Mouse (Mus musculus) kidney, embryonic 15.5 days (tissue): ENCODE measurements at regions not wholly inside any gene's neighbourhood (a gene's known extent, or its start where the extent isn't known, plus 50 kb on each side); places are given as distances from the start of the nearest gene placed in this dataset.

Experiments used
- ATAC-seq: fragments of 200-750 bp; cut with Nextera tagmentation; replicated peaks from 2 replicates; pipeline ENCODE4 v1.8.0; 2017; ENCODE audit warnings: moderate TSS enrichment; ENCODE audit not compliant: low FRiP score
- H3K27ac ChIP-seq: fragments of 300-500 bp; sonication (generic); 2 replicates; pipeline ENCODE4 v1.5.1; 2015; ENCODE audit warnings: mild to moderate bottlenecking, inconsistent platforms
- H3K27me3 ChIP-seq: fragments of 300-500 bp; sonication (generic); 2 replicates; pipeline ENCODE4 v1.6.1; 2015; ENCODE audit warnings: inconsistent platforms
- H3K36me3 ChIP-seq: fragments of 300-500 bp; sonication (generic); 2 replicates; pipeline ENCODE4 v1.6.1; 2015; ENCODE audit warnings: inconsistent platforms
- H3K4me1 ChIP-seq: fragments of 300-500 bp; sonication (generic); 2 replicates; pipeline ENCODE4 v1.6.1; 2015; ENCODE audit warnings: inconsistent platforms
- H3K4me2 ChIP-seq: fragments of 300-500 bp; sonication (generic); 2 replicates; pipeline ENCODE4 v1.6.1; 2015; ENCODE audit warnings: moderate library complexity, mild to moderate bottlenecking, inconsistent platforms
- H3K4me3 ChIP-seq: fragments of 300-500 bp; sonication (generic); replicated peaks from 2 replicates; pipeline ENCODE4 v1.5.1; 2015; ENCODE audit warnings: mild to moderate bottlenecking, inconsistent platforms
- H3K9ac ChIP-seq: fragments of 300-500 bp; sonication (generic); 2 replicates; pipeline ENCODE4 v1.6.1; 2015; ENCODE audit warnings: mild to moderate bottlenecking, inconsistent platforms
- H3K9me3 ChIP-seq: fragments of 300-500 bp; sonication (generic); replicated peaks from 2 replicates; pipeline ENCODE4 v1.6.1; 2016; ENCODE audit warnings: inconsistent platforms
- WGBS: fragments of 180-500 bp; shearing (Covaris S2); methylation state at CpG from one replicate; pipeline ENCODE4 v1.1.7; 2015; ENCODE audit warnings: mixed read lengths; 5-methylcytosine and 5-hydroxymethylcytosine counted together

DNA sequence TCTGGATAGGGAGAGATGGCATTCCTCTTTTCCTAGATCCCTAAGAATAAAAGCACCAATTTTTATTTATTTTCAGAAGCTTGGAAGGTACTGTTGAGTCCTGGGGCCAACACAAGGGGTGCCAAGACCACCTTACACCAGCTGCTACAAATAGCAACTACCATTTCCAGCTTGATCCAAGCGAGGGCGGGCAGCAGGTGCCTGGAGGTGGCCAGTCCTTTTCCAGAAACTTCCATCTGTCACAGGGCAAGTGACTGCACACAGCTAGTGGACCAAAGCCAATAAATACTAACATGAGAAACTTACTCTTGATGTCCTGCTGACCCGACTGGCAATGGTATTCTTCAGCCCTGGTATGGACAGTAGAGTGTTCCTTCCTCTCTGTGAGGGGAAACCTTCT lies 80.0 kb upstream of the Tmc1 start:
- Histone ChIP-seq H3K4me1 (peaks cover 26% of the 10 kb centered on the region), H3K4me3 (no peak overlapping the region), H3K27ac (no peak overlapping the region), H3K9me3 (no peaks in the 10 kb centered on the region), H3K4me2 (no peak overlapping the region), H3K27me3 (no peaks in the 10 kb centered on the region), H3K36me3 (no peaks in the 10 kb centered on the region), H3K9ac (no peak overlapping the region)
- WGBS: 86% methylated on average over 3 of the region's 3 CpGs
- no peak for ATAC-seq

DNA sequence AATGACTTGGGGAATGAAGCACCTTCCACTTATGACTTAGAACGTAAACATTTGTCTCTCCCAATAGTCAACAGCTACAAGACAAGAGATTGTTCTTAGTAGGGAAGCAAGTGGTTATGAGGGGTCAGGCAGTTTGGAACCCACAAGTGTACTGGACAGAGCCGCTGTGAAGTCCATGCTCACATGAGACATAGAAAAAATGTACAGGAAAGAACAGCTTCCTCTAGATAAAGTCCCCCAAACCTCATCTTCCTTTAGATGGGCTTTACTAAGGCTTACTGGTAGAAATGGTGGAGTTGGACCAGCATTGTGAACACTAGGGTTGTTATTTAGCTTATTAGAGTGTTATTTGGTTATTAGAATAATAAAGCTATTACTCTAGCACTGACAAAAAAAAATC lies 78.6 kb upstream of the Tmc1 start:
- H3K9ac ChIP-seq: no peak overlapping the region
- peaks cover 24% of the 10 kb centered on the region for H3K4me1 ChIP-seq
- no peak overlapping the region for H3K4me2 ChIP-seq
- H3K27me3 ChIP-seq: no peaks in the 10 kb centered on the region
- H3K27ac ChIP-seq: no peak overlapping the region
- no peak overlapping the region for H3K4me3 ChIP-seq
- H3K36me3 ChIP-seq: no peaks in the 10 kb centered on the region
- no peak for ATAC-seq
- H3K9me3 ChIP-seq: no peaks in the 10 kb centered on the region
- 79% methylated on average over 2 of the region's 2 CpGs for WGBS

DNA sequence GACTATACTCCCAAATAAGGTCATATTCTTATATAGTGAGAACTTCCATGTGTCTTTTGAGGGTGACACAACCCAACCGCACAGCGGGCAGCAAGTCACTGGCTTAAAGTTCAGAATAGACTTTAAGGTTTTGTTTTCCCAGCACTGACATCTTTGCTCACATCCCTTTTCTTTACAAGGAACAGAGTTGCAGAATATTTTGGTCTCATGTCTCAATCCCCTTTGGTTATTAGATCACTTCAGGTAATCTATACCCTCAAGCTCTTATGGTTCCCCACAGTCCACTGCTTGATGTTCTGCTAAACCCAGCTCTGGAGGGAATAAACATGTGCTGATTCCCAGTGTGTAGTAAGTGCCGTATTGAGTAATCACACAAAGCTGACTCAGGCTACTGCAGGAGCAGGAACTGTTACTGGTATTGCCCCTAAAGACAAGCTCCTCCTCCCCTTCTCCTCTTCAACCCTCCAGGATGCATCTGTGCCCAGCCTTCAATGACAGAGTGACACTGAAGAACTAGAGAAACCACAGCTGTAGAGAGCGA lies 77.8 kb upstream of the Tmc1 start:
- Histone ChIP-seq H3K4me1 (peaks cover 19% of the 10 kb centered on the region), H3K9me3 (no peaks in the 10 kb centered on the region), H3K9ac (no peak overlapping the region), H3K4me2 (no peak overlapping the region), H3K27me3 (no peaks in the 10 kb centered on the region), H3K27ac (no peak overlapping the region), H3K36me3 (no peaks in the 10 kb centered on the region), H3K4me3 (no peak overlapping the region)
- WGBS: 83% methylated on average over 4 of the region's 4 CpGs
- no peak for ATAC-seq

DNA sequence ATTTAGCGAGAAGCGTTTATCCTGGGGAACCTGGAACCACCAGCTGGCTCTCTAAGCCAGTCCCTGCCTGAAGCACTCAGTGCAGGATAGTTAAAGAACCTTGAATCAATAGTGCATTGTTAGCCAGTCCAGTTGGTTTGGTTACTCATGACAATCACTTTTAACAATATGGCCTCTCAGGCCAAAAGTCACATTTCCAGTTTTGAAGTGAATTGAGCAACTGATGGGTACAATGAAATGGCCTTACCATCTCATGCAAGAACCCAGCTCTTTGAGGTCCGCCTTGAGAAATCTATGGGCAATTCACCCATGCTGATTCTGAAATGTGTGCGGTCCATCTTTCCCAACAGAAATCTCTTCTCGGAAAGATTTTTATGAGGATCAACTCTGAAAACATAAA lies 77.0 kb upstream of the Tmc1 start:
- H3K36me3 ChIP-seq: no peaks in the 10 kb centered on the region
- H3K27ac ChIP-seq: no peak overlapping the region
- no peak overlapping the region for H3K4me3 ChIP-seq
- 85% methylated on average over 5 of the region's 5 CpGs for WGBS
- ATAC-seq: no peak
- H3K9ac ChIP-seq: no peak overlapping the region
- H3K27me3 ChIP-seq: no peaks in the 10 kb centered on the region
- H3K9me3 ChIP-seq: no peaks in the 10 kb centered on the region
- peaks cover 10% of the 10 kb centered on the region for H3K4me1 ChIP-seq
- no peak overlapping the region for H3K4me2 ChIP-seq

DNA sequence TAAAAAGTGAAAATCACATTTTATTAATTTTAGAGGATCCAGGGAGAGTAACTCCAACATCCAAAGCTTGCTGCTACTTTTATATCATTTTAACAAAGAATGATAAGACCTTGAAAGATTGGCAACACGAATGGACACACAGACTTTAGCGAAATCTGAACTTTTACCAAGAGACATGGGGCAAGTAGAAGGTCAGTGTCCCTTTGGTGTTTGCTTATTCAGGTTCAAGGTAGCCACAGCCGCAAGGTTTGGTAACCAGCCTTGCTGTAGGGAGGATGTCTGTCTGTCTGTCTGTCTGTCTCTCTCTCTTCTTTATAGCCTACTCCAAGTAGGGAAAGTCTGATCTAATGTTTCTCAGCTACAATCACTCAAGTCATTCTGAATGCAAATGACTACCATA lies 75.0 kb upstream of the Tmc1 start:
- no peaks in the 10 kb centered on the region for H3K4me1 ChIP-seq
- 89% methylated on average over 3 of the region's 3 CpGs for WGBS
- no peak overlapping the region for H3K27ac ChIP-seq
- H3K9ac ChIP-seq: no peak overlapping the region
- ATAC-seq: no peak
- no peaks in the 10 kb centered on the region for H3K9me3 ChIP-seq
- no peaks in the 10 kb centered on the region for H3K27me3 ChIP-seq
- no peaks in the 10 kb centered on the region for H3K36me3 ChIP-seq
- H3K4me2 ChIP-seq: no peak overlapping the region
- H3K4me3 ChIP-seq: no peak overlapping the region

DNA sequence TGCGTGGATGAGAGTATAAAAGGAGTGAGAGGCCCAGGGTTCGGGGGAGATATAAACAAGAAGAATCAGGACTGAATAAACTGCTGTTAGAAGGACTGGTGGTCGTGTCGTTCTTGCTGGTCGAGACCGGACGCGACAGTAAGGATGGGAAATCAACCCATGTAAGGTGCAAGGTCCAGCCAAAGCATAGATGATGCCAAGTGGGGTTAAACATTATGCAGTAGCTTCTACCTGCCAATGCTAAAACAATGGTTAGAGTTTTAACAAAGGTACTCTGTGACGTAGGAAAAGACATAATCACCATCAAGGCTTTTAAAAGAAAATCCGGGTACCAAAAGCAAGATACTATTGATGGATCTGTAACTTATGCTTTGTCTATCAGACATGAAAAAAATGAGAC lies 58.4 kb upstream of the Tmc1 start:
- no peaks in the 10 kb centered on the region for H3K4me1 ChIP-seq
- no peak overlapping the region for H3K4me3 ChIP-seq
- H3K36me3 ChIP-seq: no peaks in the 10 kb centered on the region
- H3K9me3 ChIP-seq: no peaks in the 10 kb centered on the region
- no peaks in the 10 kb centered on the region for H3K27me3 ChIP-seq
- WGBS: 91% methylated on average over 9 of the region's 10 CpGs
- H3K4me2 ChIP-seq: no peak overlapping the region
- H3K9ac ChIP-seq: no peak overlapping the region
- no peak overlapping the region for H3K27ac ChIP-seq
- ATAC-seq: no peak

DNA sequence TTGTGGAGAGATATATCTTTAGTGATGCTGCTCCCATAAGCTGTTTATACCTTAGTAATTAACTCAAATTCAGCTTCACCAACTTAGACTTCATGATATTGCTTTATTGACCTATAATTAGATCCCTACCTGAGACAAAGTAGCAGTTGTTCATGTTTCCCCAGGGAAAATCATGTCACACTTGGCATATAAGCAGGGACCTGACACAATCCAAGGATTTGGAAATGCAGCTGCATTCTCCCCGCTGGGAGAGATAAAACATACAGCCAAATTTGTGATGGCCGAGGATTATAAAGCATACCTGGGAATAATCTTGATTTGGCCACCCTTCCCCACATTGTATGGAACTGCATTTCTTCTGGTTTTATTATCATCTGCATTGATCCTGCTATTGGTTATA lies 55.6 kb upstream of the Tmc1 start:
- WGBS: 88% methylated on average over 2 of the region's 2 CpGs
- Histone ChIP-seq H3K36me3 (no peaks in the 10 kb centered on the region), H3K4me3 (no peak overlapping the region), H3K27ac (no peak overlapping the region), H3K9me3 (no peaks in the 10 kb centered on the region), H3K27me3 (no peaks in the 10 kb centered on the region), H3K4me1 (no peaks in the 10 kb centered on the region), H3K4me2 (no peak overlapping the region), H3K9ac (no peak overlapping the region)
- no peak for ATAC-seq

DNA sequence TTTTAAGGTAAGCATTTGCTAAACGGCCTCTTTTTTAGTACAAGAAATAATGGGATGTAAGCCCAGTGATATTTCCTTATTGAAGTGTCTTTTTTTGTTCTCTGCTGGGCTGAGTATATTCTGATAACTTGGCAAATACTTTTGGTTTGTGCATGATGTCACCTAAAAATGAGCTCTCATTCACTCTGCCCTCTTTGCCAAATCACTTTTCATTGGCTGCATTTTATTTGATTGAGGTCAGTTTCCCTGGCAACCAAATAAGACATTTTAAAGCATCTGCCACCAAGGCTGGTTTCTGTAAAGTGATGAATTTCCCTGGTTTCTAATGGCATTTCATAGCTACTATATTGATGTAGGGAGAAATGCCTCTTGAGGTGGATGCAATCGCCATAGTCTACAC lies 50.4 kb upstream of the Tmc1 start:
- ATAC-seq: no peak
- WGBS: 91% methylated on average over 2 of the region's 2 CpGs
- no peaks in the 10 kb centered on the region for H3K27me3 ChIP-seq

More for the DNA sequence above, 50.4 kb upstream of the Tmc1 start:
- H3K27ac ChIP-seq: no peak overlapping the region
- H3K4me3 ChIP-seq: no peak overlapping the region
- H3K4me2 ChIP-seq: no peak overlapping the region
- no peaks in the 10 kb centered on the region for H3K4me1 ChIP-seq
- H3K9me3 ChIP-seq: no peaks in the 10 kb centered on the region
- H3K36me3 ChIP-seq: no peaks in the 10 kb centered on the region
- no peak overlapping the region for H3K9ac ChIP-seq
